Mouse (Mus musculus): Measurements from ENCODE around the gene Vmn1r195.
"Not testable (repeated sequence)": the region's sequence is repeated elsewhere in the genome, so short reads cannot be mapped to it uniquely, and the experiment has no call there.

DNA sequence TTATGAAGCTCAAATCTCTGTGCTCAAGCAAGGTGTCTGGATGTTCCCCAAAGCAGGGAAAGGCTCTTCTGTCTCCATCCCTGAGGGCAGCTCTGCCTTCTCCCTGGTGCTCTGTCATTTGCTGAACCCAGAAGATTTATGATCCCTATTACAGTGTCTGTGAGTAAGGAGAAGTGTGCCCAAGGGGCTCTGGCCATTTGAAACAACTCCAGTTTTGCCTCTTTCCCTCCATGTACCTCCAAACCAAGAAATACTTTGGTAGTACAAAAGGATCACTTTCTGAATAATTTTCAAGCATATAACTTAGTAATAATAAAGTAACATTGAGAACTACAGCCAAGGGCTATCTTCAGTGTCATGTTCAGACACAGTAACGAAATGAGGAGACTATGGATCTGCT is 47.3 kb upstream of the Vmn1r195 start, which contains the start of gene Vmn1r193:
- TF ChIP-seq CTCF (IDR thresholded peaks at IDR 0.05; ENCODE audit: control insufficient read depth, insufficient read depth, insufficient replicate concordance, low read depth, low read length); POLR2A (IDR thresholded peaks at IDR 0.05; ENCODE audit: control insufficient read depth, low read depth, low read length): not testable (repeated sequence)
